Mouse (Mus musculus) gastrocnemius, postnatal 4 days (tissue): ENCODE measurements around the gene Aktip. TPM values are rescaled to one million over a fixed set of nuclear protein-coding genes. Genes with fewer than 3 reads are reported as not detected.

Experiments used
- total RNA-seq, 2 experiments: library from RNA; stranded (reverse); gene quantifications; 2 replicates each; pipeline ENCODE4 v1.2.3; 2021

The Aktip gene
- total RNA-seq, 2 experiments from 2014 or later = 34.9 to 40.6 TPM

Other genes with a start within 250 kb of the Aktip start
- 10 to 100 TPM; 17.2 to 22.2 TPM for gene Rbl2, start 129.9 kb downstream of the Aktip start, total RNA-seq
- gene Rpgrip1l, start 113.3 kb upstream of the Aktip start, total RNA-seq = 1 to 10 TPM; 3.8 to 4.4 TPM
- gene Fto, start 113.5 kb upstream of the Aktip start, total RNA-seq = 100 to 1,000 TPM; 153 to 154 TPM